Mouse (Mus musculus): ENCODE results near the gene Duxbl1.
"Not testable (repeated sequence)": the region's sequence is repeated elsewhere in the genome, so short reads cannot be mapped to it uniquely, and the experiment has no call there.

GRCm38 (mm10) chr14:26007462-26007861, 29.1 kb downstream of the Duxbl1 start:
- not testable (repeated sequence) for TF ChIP-seq CTCF (IDR thresholded peaks at IDR 0.05; ENCODE audit: low read depth, low read length); POLR2A (IDR thresholded peaks at IDR 0.05; ENCODE audit: extremely low read depth, insufficient read depth, low read length)
